Mouse (Mus musculus) hindbrain, embryonic 12.5 days (tissue): ENCODE measurements around the gene Cstf3. TPM values are rescaled to one million over a fixed set of nuclear protein-coding genes. Genes with fewer than 3 reads are reported as not detected.

ENCODE experiments used
- ATAC-seq: fragments of 200-750 bp; cut with Nextera tagmentation; 2 replicates; pipeline ENCODE4 v1.8.0; 2017; ENCODE audit warnings: moderate TSS enrichment; ENCODE audit not compliant: low FRiP score
- H3K27ac ChIP-seq: fragments of 300-500 bp; sonication (generic); 2 replicates; pipeline ENCODE4 v1.5.1; 2016; ENCODE audit warnings: mild to moderate bottlenecking
- H3K27me3 ChIP-seq: fragments of 300-500 bp; sonication (generic); 2 replicates; pipeline ENCODE4 v1.6.1; 2016; ENCODE audit warnings: mild to moderate bottlenecking
- H3K36me3 ChIP-seq: fragments of 300-500 bp; sonication (generic); 2 replicates; pipeline ENCODE4 v1.6.1; 2016; ENCODE audit warnings: mild to moderate bottlenecking
- H3K4me1 ChIP-seq: fragments of 300-500 bp; sonication (generic); 2 replicates; pipeline ENCODE4 v1.6.1; 2016
- H3K4me2 ChIP-seq: fragments of 300-500 bp; sonication (generic); replicated peaks from 2 replicates; pipeline ENCODE4 v1.6.1; 2016; ENCODE audit warnings: mild to moderate bottlenecking
- H3K4me3 ChIP-seq: fragments of 300-500 bp; sonication (generic); 2 replicates; pipeline ENCODE4 v1.5.1; 2016; ENCODE audit warnings: mild to moderate bottlenecking
- H3K9ac ChIP-seq: fragments of 300-500 bp; sonication (generic); 2 replicates; pipeline ENCODE4 v1.6.1; 2016; ENCODE audit warnings: mild to moderate bottlenecking, moderate library complexity
- H3K9me3 ChIP-seq: fragments of 300-500 bp; sonication (generic); replicated peaks from 2 replicates; pipeline ENCODE4 v1.6.1; 2016; ENCODE audit warnings: mild to moderate bottlenecking
- WGBS: fragments of 180-500 bp; shearing (Covaris S2); methylation state at CpG from one replicate; pipeline ENCODE4 v1.1.7; 2016; 5-methylcytosine and 5-hydroxymethylcytosine counted together
- polyA plus RNA-seq: library from polyadenylated mRNA; unstranded; fragments of >200 nt; fragmentation: Nextera tagmentation; extraction: Ambion mirVana; gene quantifications from 2 replicates; pipeline ENCODE4 v1.2.1, GENCODE M21; 2016

Cstf3 gene
- polyA plus RNA-seq, 1 experiment from 2014 or later: 105 TPM

- Histone ChIP-seq H3K4me3 (no peak overlapping the region), H3K9me3 (no peaks in the 10 kb centered on the region), H3K9ac (no peak overlapping the region), H3K27me3 (no peaks in the 10 kb centered on the region), H3K4me2 (no peak overlapping the region), H3K27ac (no peak overlapping the region), H3K36me3 (no peaks in the 10 kb centered on the region), H3K4me1 (no peaks in the 10 kb centered on the region)
- no peak for ATAC-seq
- 87% methylated on average over 7 of the region's 7 CpGs for WGBS
These were observed 10.4 kb upstream of the Cstf3 start for GRCm38 (mm10) chr2:104579784-104580446.

DNA sequence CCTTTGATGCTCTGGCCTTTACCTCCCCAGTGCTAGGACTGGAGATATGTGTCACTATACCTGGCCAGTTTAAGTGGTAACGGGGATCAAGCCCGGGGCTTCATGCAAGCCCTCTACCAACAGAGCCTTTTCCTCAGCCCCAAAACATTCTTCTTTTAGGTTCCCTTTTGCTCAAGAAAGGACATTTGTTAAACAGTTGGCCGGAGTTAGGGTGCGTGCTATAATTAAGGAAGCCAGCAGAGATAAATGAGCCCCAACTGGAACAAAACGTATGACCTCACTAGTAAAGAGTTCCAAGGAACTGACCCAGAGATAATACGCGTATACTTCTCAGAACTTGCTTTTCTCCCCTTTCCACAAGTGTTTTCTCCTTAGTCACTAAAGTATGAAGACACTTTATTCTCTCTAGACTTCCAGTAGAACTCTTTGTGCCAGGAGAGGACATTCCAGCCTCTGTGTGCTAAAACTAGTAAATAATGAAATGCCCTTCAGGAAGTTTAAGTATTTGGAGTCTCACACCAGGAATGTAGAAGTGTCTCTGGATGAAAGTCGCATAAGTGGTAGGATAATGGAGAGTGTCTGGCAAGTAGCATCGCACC is 8.9 kb upstream of the Cstf3 start:
- no peak overlapping the region for H3K27ac ChIP-seq
- no peak overlapping the region for H3K4me3 ChIP-seq
- no peaks in the 10 kb centered on the region for H3K27me3 ChIP-seq
- ATAC-seq: no peak
- no peak overlapping the region for H3K4me2 ChIP-seq
- WGBS: 77% methylated on average over 9 of the region's 9 CpGs
- no peaks in the 10 kb centered on the region for H3K36me3 ChIP-seq
- H3K9ac ChIP-seq: no peak overlapping the region
- H3K9me3 ChIP-seq: no peaks in the 10 kb centered on the region
- no peaks in the 10 kb centered on the region for H3K4me1 ChIP-seq

DNA sequence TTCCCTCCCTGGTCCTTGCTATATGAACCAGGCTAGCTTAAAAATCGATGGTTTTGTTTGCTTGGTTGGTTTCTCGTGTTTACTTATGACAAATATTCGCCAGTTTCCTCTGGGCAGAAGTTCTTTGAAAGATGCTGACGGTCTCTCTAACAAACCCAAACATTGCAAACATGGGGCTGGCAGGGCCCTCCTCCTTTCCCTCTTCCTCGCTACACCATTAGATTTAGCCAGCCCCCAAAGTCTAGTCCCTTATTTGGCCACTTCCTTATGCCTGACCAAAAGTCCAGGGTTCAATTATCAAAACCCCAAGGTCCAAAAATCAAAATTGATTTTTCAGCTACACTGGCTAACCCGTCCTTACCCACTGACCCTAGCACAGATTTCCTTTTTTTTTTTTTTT is 7.3 kb upstream of the Cstf3 start:
- Histone ChIP-seq H3K9ac (no peak overlapping the region), H3K4me1 (no peaks in the 10 kb centered on the region)
- WGBS: 77% methylated on average over 6 of the region's 6 CpGs

GRCm38 (mm10) chr2:104584226-104584625 is 6.1 kb upstream of the Cstf3 start:
- Histone ChIP-seq H3K27me3 (no peaks in the 10 kb centered on the region), H3K9ac (no peak overlapping the region), H3K4me3 (no peak overlapping the region), H3K9me3 (no peaks in the 10 kb centered on the region), H3K4me2 (no peak overlapping the region), H3K27ac (no peak overlapping the region), H3K36me3 (no peaks in the 10 kb centered on the region), H3K4me1 (no peaks in the 10 kb centered on the region)
- WGBS: 88% methylated on average over 7 of the region's 7 CpGs
- ATAC-seq: no peak

More for the DNA sequence above, 7.3 kb upstream of the Cstf3 start:
- no peaks in the 10 kb centered on the region for H3K36me3 ChIP-seq
- H3K9me3 ChIP-seq: no peaks in the 10 kb centered on the region
- no peak for ATAC-seq
- H3K4me2 ChIP-seq: no peak overlapping the region
- no peaks in the 10 kb centered on the region for H3K27me3 ChIP-seq
- H3K27ac ChIP-seq: no peak overlapping the region
- H3K4me3 ChIP-seq: no peak overlapping the region

- no peak for ATAC-seq
- H3K9ac ChIP-seq: no peak overlapping the region
- WGBS: 48% methylated on average over 2 of the region's 2 CpGs
- H3K36me3 ChIP-seq: no peaks in the 10 kb centered on the region
- H3K9me3 ChIP-seq: no peaks in the 10 kb centered on the region
- H3K4me3 ChIP-seq: no peak overlapping the region
- H3K4me2 ChIP-seq: no peak overlapping the region
- H3K27me3 ChIP-seq: no peaks in the 10 kb centered on the region
- no peak overlapping the region for H3K27ac ChIP-seq
- peaks cover 4% of the 10 kb centered on the region for H3K4me1 ChIP-seq
These were observed 4.7 kb upstream of the Cstf3 start for GRCm38 (mm10) chr2:104585645-104586044.

GRCm38 (mm10) chr2:104588552-104588951 is 1.8 kb upstream of the Cstf3 start:
- WGBS: 95% methylated on average over 5 of the region's 5 CpGs

GRCm38 (mm10) chr2:104590829-104591117 is 450 bp downstream of the Cstf3 start:
- H3K4me3 ChIP-seq: peak overlapping the region; percentile 89
- H3K27ac ChIP-seq: peak overlapping the region; percentile 90
- no peaks in the 10 kb centered on the region for H3K9me3 ChIP-seq
- WGBS: 2% methylated on average over 19 of the region's 19 CpGs
- no peaks in the 10 kb centered on the region for H3K36me3 ChIP-seq
- H3K9ac ChIP-seq: peak overlapping the region; percentile 91
- no peak for ATAC-seq
- H3K4me1 ChIP-seq: peaks cover 22% of the 10 kb centered on the region
- peak overlapping the region; percentile 72 for H3K4me2 ChIP-seq
- no peaks in the 10 kb centered on the region for H3K27me3 ChIP-seq

More at GRCm38 (mm10) chr2:104588552-104588951, 1.8 kb upstream of the Cstf3 start:
- Histone ChIP-seq H3K4me2 (no peak overlapping the region), H3K4me1 (peaks cover 18% of the 10 kb centered on the region), H3K9me3 (no peaks in the 10 kb centered on the region), H3K36me3 (no peaks in the 10 kb centered on the region), H3K27ac (no peak overlapping the region), H3K27me3 (no peaks in the 10 kb centered on the region), H3K9ac (no peak overlapping the region), H3K4me3 (no peak overlapping the region)
- no peak for ATAC-seq

GRCm38 (mm10) chr2:104591141-104591540 is 818 bp downstream of the Cstf3 start:
- Histone ChIP-seq H3K9me3 (no peaks in the 10 kb centered on the region), H3K4me2 (peak overlapping the region; percentile 72), H3K9ac (peak overlapping the region; percentile 91), H3K4me1 (peaks cover 22% of the 10 kb centered on the region), H3K27me3 (no peaks in the 10 kb centered on the region), H3K36me3 (no peaks in the 10 kb centered on the region), H3K4me3 (peak overlapping the region; percentile 89), H3K27ac (peak overlapping the region; percentile 90; the same call in 1 of the 2 replicates)
- 0% methylated on average over 6 of the region's 6 CpGs for WGBS
- ATAC-seq: no peak

DNA sequence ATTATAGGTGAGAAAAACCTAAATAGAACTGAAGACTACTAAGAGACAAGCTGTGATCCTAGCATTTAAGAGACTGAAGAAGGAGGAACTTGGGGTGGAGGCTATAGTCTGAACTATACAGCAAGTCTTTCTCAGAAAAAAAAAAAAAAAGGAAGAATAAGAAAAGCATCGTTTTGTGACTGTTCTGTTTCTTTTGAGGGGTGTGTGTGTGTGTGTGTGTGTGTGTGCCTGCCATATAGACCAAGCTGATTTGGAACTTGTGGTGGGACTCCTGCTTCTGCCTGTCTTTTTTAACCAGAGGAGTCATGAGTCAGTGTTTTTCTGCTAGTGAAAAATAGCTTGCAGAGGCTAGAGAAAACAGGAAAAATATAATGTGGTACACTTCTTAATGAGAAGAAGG is 4.7 kb downstream of the Cstf3 start:
- 63% methylated on average over 1 of the region's 1 CpGs for WGBS
- Histone ChIP-seq H3K4me1 (peaks cover 18% of the 10 kb centered on the region), H3K9ac (no peak overlapping the region), H3K36me3 (0 out of 2 replicates have a peak, but pooled peaks cover 4% of the 10 kb centered on the region), H3K9me3 (no peaks in the 10 kb centered on the region), H3K4me3 (no peak overlapping the region), H3K27me3 (no peaks in the 10 kb centered on the region), H3K27ac (no peak overlapping the region), H3K4me2 (no peak overlapping the region)
- no peak for ATAC-seq

GRCm38 (mm10) chr2:104603431-104603830 is 13.1 kb downstream of the Cstf3 start:
- Histone ChIP-seq H3K36me3 (peaks cover 13% of the 10 kb centered on the region; the same call in 1 of the 2 replicates), H3K4me1 (no peaks in the 10 kb centered on the region), H3K4me2 (no peak overlapping the region), H3K27me3 (no peaks in the 10 kb centered on the region), H3K9me3 (no peaks in the 10 kb centered on the region), H3K9ac (no peak overlapping the region), H3K27ac (no peak overlapping the region), H3K4me3 (no peak overlapping the region)
- ATAC-seq: no peak
- WGBS: 55% methylated on average over 1 of the region's 1 CpGs

GRCm38 (mm10) chr2:104604718-104605117 is 14.4 kb downstream of the Cstf3 start:
- H3K9me3 ChIP-seq: no peaks in the 10 kb centered on the region
- H3K27me3 ChIP-seq: no peaks in the 10 kb centered on the region
- H3K4me2 ChIP-seq: no peak overlapping the region
- WGBS: 86% methylated on average over 5 of the region's 5 CpGs
- H3K27ac ChIP-seq: no peak overlapping the region
- no peak for ATAC-seq
- H3K4me3 ChIP-seq: no peak overlapping the region
- H3K9ac ChIP-seq: no peak overlapping the region
- H3K4me1 ChIP-seq: no peaks in the 10 kb centered on the region
- H3K36me3 ChIP-seq: peaks cover 11% of the 10 kb centered on the region; the same call in 1 of the 2 replicates

DNA sequence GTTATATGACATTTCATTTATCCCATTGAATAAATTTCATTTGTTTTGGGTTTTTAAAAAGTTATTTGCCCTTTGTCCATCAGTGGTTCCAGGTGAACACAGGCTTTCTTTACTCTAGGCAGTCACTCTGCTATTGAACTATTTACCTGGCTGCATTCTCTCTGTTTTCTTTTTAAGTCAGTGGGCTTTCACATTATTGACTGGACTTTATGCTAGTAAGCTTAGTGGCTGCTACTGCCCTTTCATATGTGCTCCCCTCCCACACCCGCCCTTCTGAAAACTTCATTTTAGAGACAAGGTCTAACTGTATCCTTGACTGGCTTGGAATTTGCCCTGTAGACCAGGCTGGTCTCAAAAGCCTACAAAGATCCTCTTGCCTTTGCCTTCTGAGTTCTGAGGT is 15.2 kb downstream of the Cstf3 start:
- peaks cover 10% of the 10 kb centered on the region; the same call in 1 of the 2 replicates for H3K36me3 ChIP-seq
- H3K27me3 ChIP-seq: no peaks in the 10 kb centered on the region
- no peak overlapping the region for H3K9ac ChIP-seq
- H3K27ac ChIP-seq: no peak overlapping the region
- no peak overlapping the region for H3K4me2 ChIP-seq
- no peaks in the 10 kb centered on the region for H3K4me1 ChIP-seq
- no peak for ATAC-seq
- 88% methylated on average over 1 of the region's 1 CpGs for WGBS
- no peak overlapping the region for H3K4me3 ChIP-seq
- H3K9me3 ChIP-seq: no peaks in the 10 kb centered on the region

DNA sequence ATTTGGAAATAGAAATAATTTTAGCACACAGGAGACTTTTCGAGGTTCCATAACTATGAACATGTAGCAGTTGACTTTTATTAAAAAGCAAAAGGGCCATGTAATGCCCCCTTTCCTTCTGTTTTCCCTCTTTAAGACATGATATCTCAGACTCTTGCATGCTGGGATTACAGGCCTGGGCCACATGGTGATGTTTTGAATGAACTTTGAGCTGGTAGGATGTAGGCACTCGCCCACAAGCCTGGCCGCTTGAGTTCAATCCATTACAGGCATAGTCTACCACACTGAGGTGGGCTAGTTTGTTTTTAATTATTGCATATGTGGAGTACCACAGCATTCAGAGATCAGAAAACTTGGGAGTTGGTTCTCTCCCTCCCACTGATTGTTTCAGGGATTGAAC is 24.5 kb downstream of the Cstf3 start:
- Histone ChIP-seq H3K27ac (no peak overlapping the region), H3K4me2 (no peak overlapping the region), H3K4me3 (no peak overlapping the region), H3K9ac (no peak overlapping the region), H3K27me3 (no peaks in the 10 kb centered on the region), H3K9me3 (no peaks in the 10 kb centered on the region), H3K4me1 (no peaks in the 10 kb centered on the region), H3K36me3 (peaks cover 6% of the 10 kb centered on the region; the same call in 1 of the 2 replicates)
- WGBS: 96% methylated on average over 3 of the region's 3 CpGs
- no peak for ATAC-seq
